Mouse (Mus musculus) liver, postnatal 0 days (tissue): ENCODE results near the gene Nppa.
A peak's percentile ranks its signal among the peaks of the same experiment; 100 is the strongest.

Experiments
- CTCF ChIP-seq: sonication (generic); IDR thresholded peaks from 2 replicates; pipeline ENCODE4 v1.5.1; 2016; ENCODE audit warnings: antibody characterized with exemption, low read depth
- EP300 ChIP-seq: IDR thresholded peaks from 2 replicates; pipeline ENCODE4 v1.6.1; 2016; ENCODE audit warnings: antibody characterized with exemption, low read depth, mild to moderate bottlenecking

GRCm38 (mm10) chr4:148008412-148008811 is 7.9 kb downstream of the Nppa start:
- TF ChIP-seq CTCF (peak; percentile 67), EP300 (no peak)
